Mouse (Mus musculus): ENCODE measurements around the gene Camk1. TPM values are rescaled to one million over a fixed set of nuclear protein-coding genes. Genes with fewer than 3 reads are reported as not detected.

Gene Camk1
- polyA plus RNA-seq, 1 experiment from 2014 or later: 72.5 TPM

- Histone ChIP-seq H3K9ac (peak overlapping the region; percentile 96), H3K4me3 (peak overlapping the region; percentile 85), H3K27me3 (no peaks in the 10 kb centered on the region), H3K36me3 (peaks cover 54% of the 10 kb centered on the region), H3K4me1 (peaks cover 17% of the 10 kb centered on the region), H3K9me3 (replicated peaks) (no peaks in the 10 kb centered on the region), H3K27ac (peak overlapping the region; percentile 95), H3K4me2 (replicated peaks) (peak overlapping the region; percentile 96)
- ATAC-seq (ENCODE audit: low FRiP score): no peak
- WGBS: 12% methylated on average over 7 of the region's 7 CpGs
Observed at GRCm38 (mm10) chr6:113377172-113377495, 33.4 kb upstream of the Camk1 start.

GRCm38 (mm10) chr6:113373491-113373890 is 29.7 kb upstream of the Camk1 start:
- H3K4me1 ChIP-seq: peaks cover 7% of the 10 kb centered on the region
- no peak overlapping the region for H3K9ac ChIP-seq
- H3K4me2 ChIP-seq (replicated peaks): no peak overlapping the region
- 86% methylated on average over 4 of the region's 4 CpGs for WGBS
- H3K36me3 ChIP-seq: peaks cover 72% of the 10 kb centered on the region
- H3K27me3 ChIP-seq: no peaks in the 10 kb centered on the region
- H3K9me3 ChIP-seq (replicated peaks): no peaks in the 10 kb centered on the region
- H3K27ac ChIP-seq: no peak overlapping the region
- no peak overlapping the region for H3K4me3 ChIP-seq
- ATAC-seq (ENCODE audit: low FRiP score): no peak

DNA sequence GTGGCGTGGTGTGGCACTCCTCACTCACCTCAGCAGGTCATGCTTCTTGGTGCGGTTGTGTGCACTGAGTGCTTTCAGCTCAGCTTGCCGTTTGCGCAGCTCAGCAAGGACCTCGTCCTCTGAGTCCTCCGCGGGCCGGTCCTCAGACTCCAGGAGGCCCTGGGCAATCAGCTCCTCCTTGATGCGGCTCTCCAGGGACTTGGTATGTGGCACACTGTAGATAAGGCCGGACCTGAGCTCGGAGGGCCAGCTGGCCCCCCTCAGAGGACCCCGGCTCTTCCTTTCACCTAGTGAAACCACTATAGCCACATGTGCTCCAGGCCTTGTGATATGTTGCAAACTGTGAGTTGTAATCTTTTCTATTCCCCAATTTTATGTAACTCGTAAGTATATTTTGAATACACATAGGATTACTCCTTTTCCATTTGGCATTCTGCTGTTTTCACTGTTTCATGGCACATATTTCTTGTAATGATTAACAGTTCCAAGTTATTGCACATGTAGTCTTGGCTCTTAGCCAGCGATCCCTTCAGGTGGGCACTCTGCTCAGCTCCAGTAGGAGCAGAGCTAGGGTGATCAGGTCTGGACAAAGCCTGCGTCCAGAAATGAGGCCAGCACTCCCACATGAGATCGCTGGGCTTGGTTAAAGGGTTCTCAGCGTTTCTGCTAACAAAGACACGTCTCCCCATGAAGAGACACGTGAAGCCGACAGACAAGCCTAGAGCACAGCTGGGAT is 26.6 kb upstream of the Camk1 start:
- WGBS: 93% methylated on average over 20 of the region's 20 CpGs
- no peaks in the 10 kb centered on the region for H3K4me1 ChIP-seq
- H3K4me2 ChIP-seq (replicated peaks): no peak overlapping the region
- no peak overlapping the region for H3K4me3 ChIP-seq
- H3K27ac ChIP-seq: no peak overlapping the region
- H3K36me3 ChIP-seq: peaks cover 76% of the 10 kb centered on the region
- H3K27me3 ChIP-seq: no peaks in the 10 kb centered on the region
- H3K9ac ChIP-seq: no peak overlapping the region
- H3K9me3 ChIP-seq (replicated peaks): no peaks in the 10 kb centered on the region
- no peak for ATAC-seq (ENCODE audit: low FRiP score)

- Histone ChIP-seq H3K9me3 (replicated peaks) (no peaks in the 10 kb centered on the region), H3K27me3 (no peaks in the 10 kb centered on the region), H3K4me3 (no peak overlapping the region), H3K9ac (no peak overlapping the region), H3K4me2 (replicated peaks) (no peak overlapping the region), H3K4me1 (no peaks in the 10 kb centered on the region), H3K27ac (no peak overlapping the region), H3K36me3 (peaks cover 62% of the 10 kb centered on the region)
- ATAC-seq (ENCODE audit: low FRiP score): no peak
- 83% methylated on average over 5 of the region's 5 CpGs for WGBS
Observed at GRCm38 (mm10) chr6:113368577-113368976, 24.8 kb upstream of the Camk1 start.

GRCm38 (mm10) chr6:113368124-113368523 is 24.3 kb upstream of the Camk1 start:
- Histone ChIP-seq H3K27ac (no peak overlapping the region), H3K36me3 (peaks cover 58% of the 10 kb centered on the region), H3K4me2 (replicated peaks) (no peak overlapping the region), H3K27me3 (no peaks in the 10 kb centered on the region), H3K4me1 (no peaks in the 10 kb centered on the region), H3K9ac (no peak overlapping the region), H3K4me3 (no peak overlapping the region), H3K9me3 (replicated peaks) (no peaks in the 10 kb centered on the region)
- no peak for ATAC-seq (ENCODE audit: low FRiP score)
- WGBS: 91% methylated on average over 7 of the region's 7 CpGs

GRCm38 (mm10) chr6:113367574-113367973 is 23.8 kb upstream of the Camk1 start:
- H3K4me1 ChIP-seq: no peaks in the 10 kb centered on the region
- no peak overlapping the region for H3K4me3 ChIP-seq
- H3K4me2 ChIP-seq (replicated peaks): no peak overlapping the region
- WGBS: 96% methylated on average over 1 of the region's 1 CpGs
- no peak overlapping the region for H3K9ac ChIP-seq
- no peaks in the 10 kb centered on the region for H3K27me3 ChIP-seq
- no peak overlapping the region for H3K27ac ChIP-seq
- no peak for ATAC-seq (ENCODE audit: low FRiP score)
- H3K36me3 ChIP-seq: peaks cover 52% of the 10 kb centered on the region
- no peaks in the 10 kb centered on the region for H3K9me3 ChIP-seq (replicated peaks)

- H3K4me1 ChIP-seq: no peaks in the 10 kb centered on the region
- no peaks in the 10 kb centered on the region for H3K9me3 ChIP-seq (replicated peaks)
- ATAC-seq (ENCODE audit: low FRiP score): no peak
- no peak overlapping the region for H3K9ac ChIP-seq
- H3K4me2 ChIP-seq (replicated peaks): no peak overlapping the region
- no peak overlapping the region for H3K27ac ChIP-seq
- no peaks in the 10 kb centered on the region for H3K27me3 ChIP-seq
- no peak overlapping the region for H3K4me3 ChIP-seq
- peaks cover 43% of the 10 kb centered on the region for H3K36me3 ChIP-seq
- 90% methylated on average over 6 of the region's 6 CpGs for WGBS
Observed at GRCm38 (mm10) chr6:113366639-113367038, 22.9 kb upstream of the Camk1 start.

DNA sequence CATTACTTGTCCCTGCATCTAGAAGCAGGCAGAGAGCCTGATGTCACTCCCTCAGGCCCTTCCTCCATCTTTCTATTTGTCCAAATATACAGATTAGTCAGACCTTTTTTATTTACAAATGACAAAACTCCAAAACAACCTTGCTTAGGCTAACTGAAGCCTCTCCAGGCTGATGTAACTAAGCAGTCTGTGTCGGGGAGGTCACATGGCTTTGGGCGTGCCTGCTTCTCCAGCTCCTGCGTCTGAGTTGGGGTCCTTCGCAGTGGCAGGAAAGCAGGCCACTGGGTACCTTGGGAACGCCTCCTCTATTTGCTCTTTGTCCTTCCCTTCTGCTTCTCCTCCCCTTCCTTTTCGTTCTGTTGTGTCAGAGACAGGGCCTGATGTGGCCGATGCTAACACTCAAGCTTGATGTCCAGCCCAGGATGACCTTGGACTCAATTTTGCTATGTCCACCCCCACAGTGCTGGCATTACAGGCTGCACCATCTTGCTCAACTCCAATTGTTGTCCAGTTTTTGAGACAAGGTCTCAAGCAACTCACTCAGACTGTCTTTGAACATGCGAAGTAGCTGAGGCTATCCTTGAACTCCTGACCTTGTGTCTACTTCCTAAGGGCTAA is 20.8 kb upstream of the Camk1 start:
- ATAC-seq (ENCODE audit: low FRiP score): no peak
- no peak overlapping the region for H3K4me2 ChIP-seq (replicated peaks)
- no peak overlapping the region for H3K9ac ChIP-seq
- no peaks in the 10 kb centered on the region for H3K4me1 ChIP-seq
- no peak overlapping the region for H3K27ac ChIP-seq
- no peaks in the 10 kb centered on the region for H3K27me3 ChIP-seq
- H3K4me3 ChIP-seq: no peak overlapping the region
- 71% methylated on average over 8 of the region's 8 CpGs for WGBS
- H3K36me3 ChIP-seq: peaks cover 23% of the 10 kb centered on the region
- no peaks in the 10 kb centered on the region for H3K9me3 ChIP-seq (replicated peaks)

- WGBS: 95% methylated on average over 1 of the region's 1 CpGs
- no peak overlapping the region for H3K27ac ChIP-seq
- no peaks in the 10 kb centered on the region for H3K9me3 ChIP-seq (replicated peaks)
- no peaks in the 10 kb centered on the region; the same call in 1 of the 2 replicates for H3K27me3 ChIP-seq
- H3K4me2 ChIP-seq (replicated peaks): no peak overlapping the region
- no peak overlapping the region for H3K4me3 ChIP-seq
- no peak overlapping the region for H3K9ac ChIP-seq
- no peaks in the 10 kb centered on the region for H3K4me1 ChIP-seq
- no peak for ATAC-seq (ENCODE audit: low FRiP score)
- H3K36me3 ChIP-seq: peaks cover 11% of the 10 kb centered on the region
Observed at GRCm38 (mm10) chr6:113362241-113362640, 18.5 kb upstream of the Camk1 start.

GRCm38 (mm10) chr6:113361476-113361875 is 17.7 kb upstream of the Camk1 start:
- 67% methylated on average over 4 of the region's 4 CpGs for WGBS
- H3K27ac ChIP-seq: no peak overlapping the region
- no peaks in the 10 kb centered on the region for H3K9me3 ChIP-seq (replicated peaks)
- no peak overlapping the region for H3K9ac ChIP-seq
- no peak overlapping the region for H3K4me2 ChIP-seq (replicated peaks)
- peaks cover 4% of the 10 kb centered on the region; the same call in 1 of the 2 replicates for H3K36me3 ChIP-seq
- H3K4me3 ChIP-seq: no peak overlapping the region
- no peaks in the 10 kb centered on the region; the same call in 1 of the 2 replicates for H3K27me3 ChIP-seq
- no peak for ATAC-seq (ENCODE audit: low FRiP score)
- no peaks in the 10 kb centered on the region for H3K4me1 ChIP-seq

DNA sequence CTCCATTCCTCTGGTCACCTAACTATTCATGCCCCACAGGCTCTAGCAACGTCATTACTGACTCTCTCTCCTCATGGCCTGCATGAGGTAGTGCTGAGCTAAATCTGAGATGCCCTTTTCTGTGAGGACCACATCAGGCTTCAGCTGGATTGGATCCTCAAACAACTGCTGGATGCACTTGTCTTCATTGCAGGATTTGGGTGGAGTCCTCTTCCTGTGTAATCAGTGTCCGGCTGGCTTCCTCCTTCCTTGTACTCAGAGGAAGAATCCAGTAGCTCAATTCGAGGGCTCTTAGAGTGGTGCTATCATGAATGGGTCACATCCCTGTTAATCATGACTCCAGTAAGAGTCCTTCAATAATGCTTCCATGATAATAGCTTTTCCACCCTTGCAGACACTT is 9.9 kb upstream of the Camk1 start:
- Histone ChIP-seq H3K4me1 (no peaks in the 10 kb centered on the region), H3K9ac (no peak overlapping the region), H3K4me3 (no peak overlapping the region), H3K27me3 (no peaks in the 10 kb centered on the region; the same call in 1 of the 2 replicates), H3K36me3 (no peaks in the 10 kb centered on the region), H3K4me2 (replicated peaks) (no peak overlapping the region), H3K9me3 (replicated peaks) (no peaks in the 10 kb centered on the region), H3K27ac (no peak overlapping the region)
- 73% methylated on average over 3 of the region's 3 CpGs for WGBS
- ATAC-seq (ENCODE audit: low FRiP score): no peak

DNA sequence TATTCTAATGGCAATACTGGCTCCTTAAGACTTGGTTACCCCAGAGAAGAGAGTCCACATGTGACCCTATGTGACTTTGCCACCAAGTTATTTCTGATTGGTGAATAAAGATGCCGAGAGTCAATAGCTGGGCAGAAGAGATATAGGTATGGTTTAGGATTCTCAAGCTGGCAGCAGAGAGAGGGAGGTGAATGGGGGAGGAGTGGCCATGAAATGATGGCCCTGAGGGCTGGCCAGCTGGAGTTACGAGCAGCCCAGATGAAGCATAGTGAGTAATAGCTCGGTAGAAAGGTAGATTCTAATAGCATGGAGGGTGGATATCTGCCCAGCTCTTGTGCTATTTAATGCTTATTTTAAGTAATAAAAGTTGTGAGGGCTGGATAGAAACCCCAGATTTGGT is 9.0 kb upstream of the Camk1 start:
- H3K4me1 ChIP-seq: no peaks in the 10 kb centered on the region
- H3K27ac ChIP-seq: no peak overlapping the region
- no peak overlapping the region for H3K4me3 ChIP-seq
- no peak overlapping the region for H3K9ac ChIP-seq
- H3K4me2 ChIP-seq (replicated peaks): no peak overlapping the region
- ATAC-seq (ENCODE audit: low FRiP score): no peak
- 80% methylated on average over 3 of the region's 3 CpGs for WGBS
- H3K9me3 ChIP-seq (replicated peaks): no peaks in the 10 kb centered on the region
- no peaks in the 10 kb centered on the region for H3K27me3 ChIP-seq
- H3K36me3 ChIP-seq: no peaks in the 10 kb centered on the region

GRCm38 (mm10) chr6:113351653-113352052 is 7.9 kb upstream of the Camk1 start:
- Histone ChIP-seq H3K9me3 (replicated peaks) (no peaks in the 10 kb centered on the region), H3K4me3 (no peak overlapping the region), H3K9ac (no peak overlapping the region), H3K4me2 (replicated peaks) (no peak overlapping the region), H3K36me3 (no peaks in the 10 kb centered on the region), H3K27me3 (no peaks in the 10 kb centered on the region), H3K27ac (no peak overlapping the region), H3K4me1 (no peaks in the 10 kb centered on the region)
- no peak for ATAC-seq (ENCODE audit: low FRiP score)
- WGBS: 65% methylated on average over 10 of the region's 10 CpGs

Measured in hindbrain, embryonic 12.5 days (tissue).